Mouse (Mus musculus) lung, postnatal 4 days (tissue): ENCODE measurements around the gene Toe1.
A peak's percentile ranks its signal among the peaks of the same experiment; 100 is the strongest.
"Not testable (repeated sequence)": the region's sequence is repeated elsewhere in the genome, so short reads cannot be mapped to it uniquely, and the experiment has no call there.

ENCODE experiments used
- DNase-seq, 2 experiments: peaks; one replicate each; pipeline ENCODE4 v3.0.0; 2021

Gene Toe1

DNA sequence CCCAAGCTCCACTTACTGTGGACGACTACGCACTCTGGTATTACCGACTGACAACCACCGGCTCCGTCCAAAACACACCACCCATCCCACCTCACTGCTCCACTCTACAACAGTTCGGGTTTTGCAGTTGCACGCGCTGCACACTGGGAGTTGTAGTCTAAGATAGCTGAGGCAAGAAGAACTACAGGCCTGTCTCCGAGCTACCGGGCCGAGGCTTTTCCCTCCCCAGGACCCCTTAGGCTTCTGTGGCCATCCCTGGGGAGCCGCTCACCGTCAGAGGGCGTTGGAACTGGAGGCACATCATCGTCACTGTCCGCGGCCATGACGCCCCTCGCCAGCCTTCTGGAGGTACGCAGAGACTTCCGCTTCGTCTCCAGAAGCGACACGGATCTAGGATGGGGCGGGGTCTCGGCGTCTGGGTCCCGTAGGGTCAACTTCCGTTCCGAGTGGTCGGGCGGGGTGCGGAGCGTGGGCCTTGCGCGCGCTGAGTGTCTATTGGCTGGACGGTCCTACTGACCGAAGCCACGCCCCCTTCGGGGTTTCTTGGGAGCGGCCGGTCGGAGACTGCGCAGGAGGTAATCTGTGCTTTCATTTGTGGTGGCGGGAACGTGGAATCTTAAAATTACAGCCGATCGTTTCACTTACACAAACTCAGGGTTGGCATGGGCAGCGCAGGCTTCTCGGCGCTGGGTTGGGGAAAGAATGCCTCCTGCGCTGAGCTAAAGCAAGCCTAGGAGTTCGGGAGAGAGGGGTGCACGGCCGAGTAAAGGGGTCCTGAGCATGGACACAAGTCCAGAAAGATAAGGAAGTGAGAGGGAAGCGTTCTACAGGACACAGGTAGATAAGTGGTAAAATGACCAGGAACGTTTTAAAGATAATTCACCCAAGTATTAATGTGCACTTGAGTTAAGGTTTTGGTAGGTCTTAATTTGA, at the start of gene Toe1, which contains the start of gene Mutyh:
Gene Toe1, minus strand, starts transcription at position 444 of the 933 bp plus-strand sequence.
Gene Mutyh, plus strand, starts transcription at position 527 of the 933 bp plus-strand sequence.
- peak; percentile 95 to 98 for DNase-seq

DNA sequence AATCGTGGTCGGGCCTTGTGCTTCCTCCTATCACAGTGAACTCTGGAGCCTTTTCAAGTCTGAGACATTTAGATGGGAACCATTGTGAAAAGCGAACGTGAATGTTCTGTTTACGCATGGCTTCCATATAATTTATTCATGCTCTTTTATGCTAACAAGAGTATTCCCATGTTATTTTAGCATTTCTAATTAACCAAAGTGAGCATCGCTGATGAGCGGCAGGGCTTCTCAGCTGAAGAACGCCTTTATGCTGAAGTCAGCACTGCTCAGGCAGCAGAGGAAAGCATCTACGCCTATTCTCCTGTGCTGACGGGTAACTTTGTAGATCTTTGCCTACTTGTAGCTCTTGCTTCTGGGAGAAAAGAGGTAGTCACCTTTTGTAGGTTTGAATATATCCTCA, 49.8 kb upstream of the Toe1 start:
- no peak for DNase-seq

DNA sequence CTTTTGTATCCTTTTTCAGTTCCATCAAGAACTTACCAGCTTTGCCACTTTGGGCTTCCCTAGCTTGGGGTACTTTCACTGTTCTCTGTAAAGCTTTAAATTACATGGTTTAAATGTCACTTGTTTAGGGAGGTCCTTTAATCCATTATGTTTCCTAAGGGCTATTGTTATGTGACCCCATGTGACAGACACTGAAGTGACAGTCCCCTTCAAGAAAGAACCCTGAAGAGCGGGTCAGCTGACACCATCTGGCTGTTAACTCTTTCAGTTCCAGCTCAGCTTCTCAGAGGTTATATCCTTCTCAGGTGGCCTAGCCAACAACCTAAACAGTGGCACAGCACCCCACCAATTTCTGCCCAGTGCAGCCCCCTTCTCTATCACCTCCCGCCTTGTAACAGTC, 46.8 kb upstream of the Toe1 start:
- no peak for DNase-seq

DNA sequence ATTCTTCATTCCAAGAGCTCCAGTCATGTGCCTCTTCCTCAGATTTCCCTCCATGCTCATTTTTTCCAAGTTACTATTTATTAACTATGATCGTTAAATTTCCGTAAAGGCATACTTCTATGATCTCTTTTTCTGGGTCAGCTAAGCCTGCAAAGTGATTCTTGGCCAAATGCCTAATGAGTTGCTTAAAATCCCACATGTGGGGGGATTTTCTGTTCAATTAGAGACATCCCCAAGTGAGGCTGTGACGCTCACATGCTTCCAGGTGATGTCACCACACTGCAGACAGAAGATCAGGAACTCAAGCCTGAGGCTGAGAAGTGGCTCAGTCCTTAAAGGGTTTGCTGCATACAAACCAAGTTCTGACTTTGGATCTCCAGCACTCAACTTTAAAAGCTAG, 42.5 kb upstream of the Toe1 start:
- no peak for DNase-seq

DNA sequence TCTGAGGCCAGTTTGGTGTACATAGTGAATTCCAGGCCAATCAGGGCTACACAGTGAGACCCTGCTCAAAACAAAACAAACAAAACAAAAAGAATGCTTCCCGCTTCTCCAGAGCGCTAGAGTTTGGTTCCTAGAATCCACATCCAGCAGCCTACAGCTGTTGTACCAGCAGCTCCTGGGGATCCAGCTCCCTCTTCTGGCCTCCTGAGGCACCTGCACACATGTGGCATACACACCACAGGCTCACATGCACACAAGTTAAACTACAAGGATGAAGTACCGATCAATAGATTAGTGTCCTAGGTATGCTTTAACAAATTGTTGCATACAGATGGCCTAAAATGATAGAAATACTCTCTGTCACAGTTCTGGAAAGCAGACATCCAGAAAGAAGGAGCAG, 36.9 kb upstream of the Toe1 start:
- DNase-seq: no peak

DNA sequence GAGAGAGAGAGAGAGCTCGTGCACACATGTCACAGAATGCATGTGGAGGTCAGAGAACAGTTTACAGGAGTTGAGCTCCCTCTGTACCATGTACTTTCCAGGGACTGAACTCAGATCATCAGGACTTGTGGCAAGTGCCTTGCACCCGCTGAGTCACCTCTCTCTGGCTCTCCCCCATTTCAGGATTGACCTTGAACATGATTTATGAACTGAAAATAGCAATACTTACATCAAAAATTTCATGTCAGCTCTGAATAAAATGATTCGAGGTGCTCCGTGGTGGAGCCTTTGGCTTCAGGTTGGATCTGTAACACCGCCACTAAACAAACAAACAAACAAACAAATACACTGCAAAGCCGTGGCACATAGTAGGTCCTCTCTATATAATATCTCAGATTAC, 33.4 kb upstream of the Toe1 start:
- DNase-seq: no peak

DNA sequence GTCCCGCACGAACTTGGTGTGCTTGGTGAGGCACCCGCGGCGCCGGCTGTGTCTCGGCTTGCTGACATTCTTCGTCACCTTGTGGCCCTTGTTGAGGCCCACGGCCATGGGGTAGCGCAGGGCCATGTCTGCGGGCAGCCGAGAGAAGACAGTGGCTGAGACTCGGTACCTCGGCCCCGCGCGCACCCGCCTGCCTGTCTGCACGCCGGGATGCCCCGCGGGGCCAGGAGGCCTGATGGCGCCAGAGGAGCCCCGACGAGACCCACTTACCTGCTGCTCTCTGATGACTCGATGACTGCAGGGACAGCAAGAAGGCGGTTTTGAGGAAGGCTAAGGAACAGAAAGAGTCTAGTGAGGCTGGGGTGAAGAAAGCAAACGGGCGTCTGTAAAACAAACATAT, 32.7 kb upstream of the Toe1 start:
- DNase-seq: not testable (repeated sequence)

DNA sequence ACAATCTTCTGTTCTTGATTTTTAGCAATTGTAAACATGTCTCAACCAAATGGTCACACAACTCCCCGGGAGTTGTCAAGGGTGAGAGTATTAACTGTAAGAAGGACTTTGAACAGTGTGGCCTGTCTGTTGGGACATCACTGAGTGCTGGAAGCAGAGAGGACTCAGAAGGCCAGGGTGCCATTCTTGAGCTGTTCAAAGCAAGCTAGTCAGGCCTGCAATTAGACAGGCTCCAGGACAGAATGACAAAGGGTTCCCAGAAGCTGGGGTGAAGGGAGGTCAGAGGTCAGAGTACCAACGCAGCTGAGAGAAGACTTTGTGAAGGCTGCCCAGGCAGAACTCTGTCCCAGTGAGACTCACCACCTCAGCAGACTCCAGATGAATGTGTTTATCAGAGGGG, 31.6 kb upstream of the Toe1 start:
- DNase-seq: no peak

DNA sequence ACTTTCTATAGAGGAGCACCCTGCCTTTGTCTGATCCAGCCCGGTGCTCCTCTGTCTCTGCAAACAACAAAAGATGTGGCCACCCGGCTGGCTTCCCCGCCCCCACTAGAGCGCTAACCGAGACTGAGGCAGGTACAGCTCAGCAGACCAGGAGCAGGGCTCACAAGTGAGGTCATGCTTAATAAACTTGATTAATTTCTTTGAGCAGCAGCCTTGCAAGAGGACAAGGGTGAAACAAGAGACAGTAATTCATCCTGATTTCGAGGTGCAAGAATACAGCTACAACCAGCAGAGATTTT, 22.6 kb upstream of the Toe1 start:
- DNase-seq: no peak

DNA sequence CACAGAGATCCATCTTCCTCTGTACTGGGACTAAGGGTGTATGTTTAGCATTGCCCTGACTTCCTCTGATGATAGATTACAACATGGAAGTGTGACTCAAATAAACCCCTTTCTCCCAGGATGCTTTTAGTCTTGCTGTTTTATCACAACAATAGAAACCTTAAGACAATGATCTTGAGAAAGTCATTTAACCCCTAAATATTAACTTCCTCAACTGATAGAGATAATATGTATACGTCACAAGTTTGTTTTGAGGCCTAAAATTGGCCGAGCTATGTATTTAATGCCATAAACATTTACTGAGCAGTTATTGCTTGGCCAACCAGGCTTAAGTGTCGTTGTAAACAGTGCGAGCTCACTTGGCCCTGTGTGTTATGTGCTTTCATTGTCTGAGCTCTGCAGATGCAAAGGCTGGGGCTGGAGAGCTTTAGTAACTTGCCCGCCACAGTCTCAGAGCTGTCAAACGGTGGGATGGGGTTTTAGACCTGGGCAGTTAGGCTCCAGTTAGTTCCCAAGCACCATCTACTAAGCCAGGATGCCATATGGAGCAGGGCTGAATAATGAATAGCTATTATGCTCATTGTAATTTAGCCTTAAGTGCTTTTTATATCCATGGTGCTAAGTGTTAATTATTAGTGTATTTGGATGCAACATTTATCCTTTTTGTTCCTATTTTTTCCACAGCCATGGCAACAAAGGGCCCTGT, 22.1 kb upstream of the Toe1 start:
- peak; percentile 41 to 60 for DNase-seq

DNA sequence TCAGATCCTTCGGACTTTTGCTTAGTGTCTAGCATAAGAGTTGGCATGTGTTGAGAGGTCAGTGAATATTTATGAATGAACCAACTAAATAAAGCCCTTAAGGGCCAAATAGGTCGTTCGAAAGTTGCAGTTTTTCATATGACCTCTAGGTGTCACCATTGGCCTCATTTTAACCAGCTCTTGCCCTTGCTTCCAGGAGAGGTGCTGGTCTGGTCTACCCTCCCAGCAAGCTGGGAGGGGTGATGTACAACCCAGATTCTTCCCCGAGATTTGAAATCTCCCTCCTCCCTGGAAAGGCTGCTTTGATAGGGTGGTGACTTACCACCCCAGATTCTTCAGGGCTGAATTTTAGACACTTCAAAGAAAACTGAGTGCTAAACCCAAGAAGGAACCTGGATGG, 20.4 kb upstream of the Toe1 start:
- DNase-seq: peak in 1 of 2 experiments; percentile 58

DNA sequence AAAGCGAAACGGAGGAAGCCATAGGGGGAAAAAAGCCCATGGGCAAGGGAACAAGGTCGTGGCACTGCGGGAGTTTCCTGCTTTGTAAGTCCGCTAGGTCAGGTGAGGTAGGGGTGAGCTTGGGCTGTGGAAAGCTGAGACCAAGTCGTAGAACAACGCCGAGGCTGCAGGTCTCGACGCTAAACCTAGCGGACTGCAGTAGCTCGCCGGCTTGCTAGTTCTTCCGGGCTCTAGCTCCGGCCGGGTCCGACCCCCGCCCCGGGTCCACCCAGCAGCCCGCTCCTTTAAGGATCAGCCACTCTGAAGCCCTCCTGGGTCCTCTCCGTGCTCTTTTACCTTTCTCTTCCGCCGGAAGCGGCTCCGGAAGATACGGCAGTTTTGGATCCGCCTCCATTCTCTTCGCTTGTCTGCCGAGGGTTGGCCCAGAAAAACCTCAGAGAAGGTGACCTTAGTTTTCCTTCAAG, 17.1 kb upstream of the Toe1 start:
- DNase-seq: peak; percentile 74 to 75

DNA sequence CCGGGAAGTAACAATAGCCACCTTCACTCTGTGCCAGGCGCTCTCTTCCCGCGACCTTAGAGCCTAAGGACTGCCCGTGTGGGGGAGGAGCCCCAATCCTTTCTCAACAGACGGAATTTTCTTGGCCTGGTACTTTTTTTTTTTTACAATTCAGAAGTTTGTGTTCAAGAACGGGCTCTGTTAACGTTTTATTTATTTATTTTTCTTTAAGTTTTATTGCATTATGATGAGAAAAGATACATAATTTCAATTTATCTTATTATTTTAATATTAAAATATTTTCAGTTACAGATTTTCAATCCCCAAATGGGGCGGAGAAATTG, 14.2 kb upstream of the Toe1 start, which contains the start of gene Hpdl:
Gene Hpdl, minus strand, starts transcription at position 14 of the 323 bp plus-strand sequence.
- DNase-seq: no peak

DNA sequence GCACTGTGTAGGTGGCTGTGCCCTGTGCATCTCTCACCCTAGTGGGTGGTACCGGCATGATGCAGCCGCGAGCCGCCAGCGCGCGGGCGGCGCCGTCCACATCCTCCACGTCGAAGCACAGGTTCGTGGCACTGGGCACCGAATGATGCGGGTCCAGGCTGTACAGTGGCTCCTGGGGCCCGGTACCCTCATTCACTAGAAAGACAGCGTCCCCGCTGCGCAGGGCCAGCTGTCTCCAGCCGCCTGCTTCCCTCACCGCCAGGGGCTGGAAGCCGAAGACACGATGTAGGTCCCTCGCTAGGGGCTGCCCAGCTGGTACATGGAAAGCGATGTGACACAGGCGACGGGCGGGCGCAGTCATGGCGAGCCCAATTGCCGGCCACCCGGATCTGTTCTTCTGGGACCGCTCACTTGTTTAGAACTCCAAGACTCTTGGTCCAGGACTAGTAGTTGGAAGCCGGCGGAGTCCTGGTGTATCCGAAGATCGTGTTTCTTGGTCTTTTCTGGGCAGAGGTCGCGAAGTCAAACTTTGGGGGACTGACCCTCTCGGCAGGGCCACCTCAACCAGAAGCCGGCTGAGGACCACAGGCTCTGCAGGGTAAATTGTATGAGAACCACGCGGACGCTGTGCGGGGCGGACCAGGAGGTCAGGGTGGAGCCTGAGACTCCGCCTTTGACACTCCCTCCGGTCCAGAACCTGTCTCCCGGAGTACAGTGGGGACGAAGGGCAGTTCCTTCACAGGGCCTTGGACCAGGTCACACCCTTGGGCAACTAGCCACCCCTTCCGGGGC, 13.7 kb upstream of the Toe1 start:
- DNase-seq: peak; percentile 75 to 77

DNA sequence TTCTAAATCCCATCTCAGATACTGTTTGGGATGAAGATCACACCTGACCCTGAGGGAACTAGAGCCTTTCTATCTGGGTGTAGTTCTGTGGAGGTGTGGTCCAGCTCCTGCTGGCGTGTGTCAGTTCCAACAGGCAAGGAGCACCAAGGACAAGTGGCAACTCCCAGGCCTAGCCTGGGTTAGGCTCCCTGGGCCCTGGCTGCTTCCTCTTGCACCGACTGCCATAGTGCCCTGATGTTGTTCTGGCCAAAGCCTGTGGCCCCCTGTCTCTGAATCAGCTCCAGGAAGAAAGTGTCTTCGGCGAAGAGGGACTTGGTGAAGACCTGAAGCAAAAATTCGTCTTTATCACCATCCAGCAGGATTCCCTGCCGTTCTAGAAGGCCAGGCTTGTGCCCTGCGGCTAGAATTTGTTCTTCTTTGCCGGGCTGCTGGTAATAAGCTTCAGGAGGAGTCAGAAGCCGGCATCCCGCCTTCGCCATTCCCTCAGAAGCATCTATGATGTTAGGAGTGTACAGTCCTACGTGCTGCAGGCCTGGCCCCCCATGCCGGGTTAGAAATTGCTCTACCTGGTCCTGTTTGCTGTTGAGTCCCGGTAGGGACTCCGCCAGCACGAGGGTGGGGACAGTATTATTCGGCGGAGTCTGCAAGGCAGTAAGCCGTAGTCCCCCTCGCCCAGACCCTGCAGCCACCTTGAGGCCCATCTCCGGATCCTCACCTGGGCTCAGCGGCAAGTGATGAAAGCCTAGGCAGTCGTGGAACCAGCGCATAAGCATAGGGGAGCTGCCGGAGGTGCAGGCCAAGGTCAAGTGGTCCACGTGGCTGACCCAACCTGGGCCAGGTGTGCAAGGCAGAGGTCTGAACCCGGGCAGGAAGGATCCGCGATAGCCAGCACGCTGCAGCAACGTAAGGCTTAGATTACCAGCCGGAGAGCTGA, 12.8 kb upstream of the Toe1 start:
- DNase-seq: no peak

DNA sequence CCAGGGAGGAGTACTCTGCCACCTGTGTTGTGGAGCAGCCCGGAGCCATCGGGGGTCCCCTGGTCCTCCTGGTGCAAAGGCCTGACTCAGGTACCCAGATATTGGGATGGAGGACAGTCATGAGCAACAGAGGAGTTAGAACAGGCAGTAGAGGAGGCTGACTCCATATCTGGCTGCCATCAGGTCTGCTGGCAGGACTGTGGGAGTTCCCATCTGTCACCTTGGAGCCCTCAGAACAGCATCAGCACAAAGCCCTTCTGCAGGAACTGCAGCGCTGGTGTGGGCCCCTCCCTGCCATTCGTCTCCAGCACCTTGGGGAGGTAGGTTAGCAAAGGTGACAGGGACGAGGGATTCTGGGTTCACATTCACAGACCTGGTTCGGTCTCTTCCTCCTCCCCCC, 10.0 kb upstream of the Toe1 start:
- no peak for DNase-seq

DNA sequence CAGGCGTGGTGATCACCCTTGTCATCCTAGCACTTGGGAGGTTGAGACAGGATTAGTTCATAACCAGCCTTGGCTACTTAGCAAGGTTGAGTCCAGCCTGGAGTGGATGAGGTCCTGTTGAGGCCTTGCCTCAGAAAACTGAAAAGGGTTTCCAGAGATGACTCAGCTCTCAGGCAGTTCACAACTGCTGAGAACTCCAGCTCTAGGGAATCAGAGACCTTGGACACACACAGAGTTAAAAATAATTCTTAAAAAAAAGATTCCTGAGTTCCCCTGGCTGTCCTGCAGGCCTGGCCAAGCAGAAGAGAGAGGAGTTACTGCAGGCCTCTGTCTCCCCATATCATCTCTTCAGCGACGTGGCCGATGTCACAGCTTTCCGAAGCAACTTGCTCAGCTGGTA, 7.8 kb upstream of the Toe1 start:
- no peak for DNase-seq

DNA sequence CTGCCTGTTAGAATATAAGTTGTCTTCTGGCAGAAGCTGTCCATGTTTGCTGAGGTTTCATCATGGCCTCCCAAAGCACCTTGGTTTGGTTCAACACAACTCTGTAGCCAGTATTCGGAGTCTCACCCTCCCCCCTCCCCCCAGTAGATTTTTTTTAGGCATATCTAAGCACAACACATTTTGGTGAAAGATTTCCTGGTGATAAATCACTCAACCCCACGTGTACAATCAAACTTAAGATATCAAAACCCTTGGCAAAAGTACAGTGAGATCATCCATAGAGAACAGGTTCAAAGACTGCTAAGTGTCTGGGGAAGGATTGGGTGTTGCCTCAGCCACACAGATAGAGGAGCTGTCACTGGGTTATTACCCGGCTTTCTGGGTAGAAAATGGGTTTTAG, 3.6 kb upstream of the Toe1 start:
- DNase-seq: no peak

DNA sequence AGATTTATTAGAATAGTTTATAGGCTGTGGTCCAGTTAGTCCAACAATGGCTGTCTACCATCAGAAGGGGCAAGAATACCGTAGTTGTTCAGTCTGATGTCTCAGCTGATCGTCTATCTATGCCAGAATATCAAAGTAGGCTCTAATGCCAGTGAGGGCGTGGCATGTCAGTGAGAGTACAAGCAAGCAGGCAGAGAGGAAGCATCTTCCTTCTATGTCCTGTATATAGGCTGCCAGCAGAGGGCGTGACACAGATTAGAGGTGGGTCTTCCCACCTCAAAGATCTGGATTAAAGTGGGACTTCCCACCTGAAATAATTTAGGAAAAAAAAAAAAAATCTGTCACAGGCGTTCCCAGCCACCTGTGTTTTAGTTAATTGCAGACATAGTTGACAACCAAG, 7.5 kb downstream of the Toe1 start:
- no peak for DNase-seq

DNA sequence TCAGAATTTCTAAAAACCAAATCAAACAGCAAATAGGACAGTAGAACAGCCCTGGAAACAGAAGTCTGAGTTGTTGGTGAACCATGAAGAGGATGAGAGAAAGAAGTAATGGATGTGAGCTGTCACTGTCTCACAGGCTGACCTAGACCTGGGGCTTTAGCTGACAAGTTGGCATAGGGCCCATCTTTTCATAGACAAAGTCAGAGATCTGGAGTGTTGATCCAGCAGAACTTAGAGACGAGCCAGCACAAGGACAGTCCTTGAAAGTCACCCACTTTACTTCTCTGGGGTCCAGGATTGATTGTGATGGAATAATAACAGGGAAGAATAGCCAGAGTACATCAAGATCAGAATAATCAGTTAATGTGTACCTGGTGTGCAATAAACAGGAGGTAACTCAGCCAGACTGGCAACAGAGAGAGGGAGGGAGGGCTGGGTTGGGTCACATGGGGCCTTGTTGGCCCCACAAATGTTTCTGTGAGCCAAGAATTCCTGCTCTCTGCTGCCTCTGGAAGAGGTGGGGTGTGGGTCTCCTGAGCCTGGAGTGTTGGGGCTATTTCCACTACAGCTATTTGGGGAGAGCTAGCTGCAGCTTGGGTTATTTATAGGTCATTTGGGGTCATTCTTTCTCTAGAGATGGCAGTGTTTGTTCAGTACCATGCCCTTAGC, 10.9 kb downstream of the Toe1 start:
- DNase-seq: no peak

DNA sequence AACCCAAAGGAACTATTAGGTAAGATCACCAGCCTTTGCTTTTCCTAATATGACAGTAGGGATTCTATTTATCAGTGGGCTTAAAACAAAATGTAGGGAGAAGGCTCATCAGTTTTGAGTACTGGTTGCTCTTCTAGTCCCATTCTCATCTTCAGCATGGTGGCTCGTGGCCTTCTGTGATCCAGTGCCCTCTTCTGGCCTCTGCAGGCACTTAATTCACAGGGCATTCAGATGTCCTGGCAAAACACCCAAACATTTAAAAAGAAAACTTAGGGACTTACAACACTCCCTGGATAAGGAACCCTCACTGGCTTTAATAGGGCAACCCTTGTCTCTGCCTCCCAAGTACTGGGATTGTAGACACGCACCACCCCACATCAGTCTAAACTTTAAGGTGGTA, 13.2 kb downstream of the Toe1 start:
- DNase-seq: no peak

DNA sequence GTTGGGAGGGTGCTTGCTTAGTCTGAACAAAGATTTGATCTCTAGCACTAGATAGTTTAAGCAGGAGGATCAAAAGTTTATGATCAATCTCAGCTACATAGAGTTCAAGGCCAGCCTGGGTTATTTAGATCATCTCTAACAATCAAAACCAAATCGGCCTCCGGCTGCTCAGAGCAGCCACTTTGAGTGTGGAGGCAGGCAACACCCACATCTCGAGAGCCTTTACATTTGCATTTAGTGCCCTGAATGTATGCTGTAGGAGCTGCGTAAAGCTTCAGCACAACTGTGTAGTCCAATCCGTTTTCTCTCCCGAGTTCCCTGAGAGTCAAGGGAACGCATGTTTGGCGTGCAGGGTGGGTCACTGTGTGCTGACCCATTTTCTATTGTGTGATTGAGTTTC, 15.0 kb downstream of the Toe1 start:
- no peak for DNase-seq
